Mouse (Mus musculus) hindbrain, postnatal 0 days (tissue): ENCODE measurements around the gene Rcan1. TPM values are rescaled to one million over a fixed set of nuclear protein-coding genes. Genes with fewer than 3 reads are reported as not detected.

Experiments
- ATAC-seq: fragments of 200-750 bp; cut with Nextera tagmentation; 2 replicates; pipeline ENCODE4 v1.8.0; 2017; ENCODE audit warnings: mild to moderate bottlenecking, moderate TSS enrichment, moderate library complexity
- DNase-seq: peaks from one replicate; pipeline ENCODE4 v3.0.0-alpha.2; 2015; ENCODE audit warnings: low spot score
- H3K27ac ChIP-seq: fragments of 300-500 bp; sonication (generic); 2 replicates; pipeline ENCODE4 v1.5.1; 2014; ENCODE audit warnings: mild to moderate bottlenecking
- H3K27me3 ChIP-seq: fragments of 300-500 bp; sonication (generic); 2 replicates; pipeline ENCODE4 v1.6.1; 2014; ENCODE audit warnings: low read length, mixed read lengths; ENCODE audit not compliant: insufficient read depth
- H3K36me3 ChIP-seq: fragments of 300-500 bp; sonication (generic); 2 replicates; pipeline ENCODE4 v1.6.1; 2014; ENCODE audit warnings: low read length, mixed read lengths; ENCODE audit not compliant: insufficient read depth
- H3K4me1 ChIP-seq: fragments of 300-500 bp; sonication (generic); 2 replicates; pipeline ENCODE4 v1.6.1; 2014; ENCODE audit warnings: antibody characterized with exemption, low read length, mixed read lengths; ENCODE audit not compliant: insufficient read depth
- H3K4me2 ChIP-seq: fragments of 300-500 bp; sonication (generic); 2 replicates; pipeline ENCODE4 v1.6.1; 2014; ENCODE audit warnings: low read depth, mild to moderate bottlenecking, low read length, moderate library complexity, mixed read lengths
- H3K4me3 ChIP-seq: fragments of 300-500 bp; sonication (generic); 2 replicates; pipeline ENCODE4 v1.5.1; 2014; ENCODE audit warnings: low read length
- H3K9ac ChIP-seq: fragments of 300-500 bp; sonication (generic); replicated peaks from 2 replicates; pipeline ENCODE4 v1.6.1; 2014; ENCODE audit warnings: mild to moderate bottlenecking, low read length, moderate library complexity, mixed read lengths
- H3K9me3 ChIP-seq: fragments of 300-500 bp; sonication (generic); 2 replicates; pipeline ENCODE4 v1.6.1; 2016; ENCODE audit warnings: low read length, mixed read lengths
- CTCF ChIP-seq: IDR thresholded peaks from 2 replicates; pipeline ENCODE4 v1.5.1; 2016; ENCODE audit warnings: antibody characterized with exemption, control low read depth, low read depth
- WGBS: fragments of 180-500 bp; shearing (Covaris S2); extraction: QIAGEN DNeasy Blood & Tissue Kit; methylation state at CpG from one replicate; pipeline ENCODE4 v1.1.7; 2014; 5-methylcytosine and 5-hydroxymethylcytosine counted together
- polyA plus RNA-seq: library from polyadenylated mRNA; unstranded; fragments of >200 nt; fragmentation: Nextera tagmentation; extraction: Ambion mirVana; gene quantifications from 2 replicates; pipeline ENCODE4 v1.2.1, GENCODE M21; 2015
- total RNA-seq: library from RNA; depleted of rRNA; stranded (reverse); fragments of >200 nt; gene quantifications from 2 replicates; pipeline ENCODE4 v1.2.3, GENCODE M21; 2014

Rcan1 gene
- total and polyA plus RNA-seq, 2 experiments from 2014 or later: 67.4 to 87.1 TPM

- 90% methylated on average over 4 of the region's 4 CpGs for WGBS
- ATAC-seq (no peak), DNase-seq (no peak)
- Histone ChIP-seq H3K36me3 (no peaks in the 10 kb centered on the region), H3K4me3 (no peak overlapping the region), H3K9ac (no peak overlapping the region), H3K27ac (no peak overlapping the region), H3K27me3 (no peaks in the 10 kb centered on the region), H3K9me3 (no peaks in the 10 kb centered on the region), H3K4me2 (no peak overlapping the region), H3K4me1 (no peaks in the 10 kb centered on the region)
- no peak for TF ChIP-seq CTCF
These were observed 27.7 kb downstream of the Rcan1 start for GRCm38 (mm10) chr16:92442946-92443345.

DNA sequence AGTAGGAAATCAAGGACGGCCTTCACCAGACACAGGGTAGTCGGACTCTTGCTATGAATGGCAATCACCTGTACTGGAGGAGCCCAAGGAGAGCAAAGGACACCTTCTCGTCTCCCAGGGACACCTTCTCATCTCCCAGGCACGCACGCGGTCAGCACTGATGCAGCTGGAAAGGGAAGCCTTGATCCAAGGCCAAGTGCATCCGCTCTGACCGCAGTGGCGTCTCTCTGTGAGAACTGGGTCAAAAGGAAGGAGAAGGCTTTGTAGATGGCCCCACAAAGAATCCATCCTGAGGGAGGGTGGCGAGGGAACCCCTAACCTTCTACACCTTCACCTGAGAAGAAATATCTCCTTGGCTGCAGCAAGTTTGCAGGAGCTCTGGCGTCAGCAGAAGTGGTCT lies 28.5 kb downstream of the Rcan1 start:
- Histone ChIP-seq H3K4me2 (no peak overlapping the region), H3K9me3 (no peaks in the 10 kb centered on the region), H3K27me3 (no peaks in the 10 kb centered on the region), H3K36me3 (no peaks in the 10 kb centered on the region), H3K27ac (no peak overlapping the region), H3K4me1 (no peaks in the 10 kb centered on the region), H3K4me3 (no peak overlapping the region), H3K9ac (no peak overlapping the region)
- no peak for TF ChIP-seq CTCF
- 85% methylated on average over 11 of the region's 11 CpGs for WGBS
- DNase-seq (no peak), ATAC-seq (no peak)

GRCm38 (mm10) chr16:92441203-92441602 lies 29.5 kb downstream of the Rcan1 start:
- no peaks in the 10 kb centered on the region for H3K27me3 ChIP-seq

GRCm38 (mm10) chr16:92440229-92440628 lies 30.4 kb downstream of the Rcan1 start:
- TF ChIP-seq CTCF: no peak
- Histone ChIP-seq H3K27ac (no peak overlapping the region), H3K9ac (no peak overlapping the region), H3K4me1 (no peaks in the 10 kb centered on the region), H3K36me3 (no peaks in the 10 kb centered on the region), H3K27me3 (no peaks in the 10 kb centered on the region), H3K9me3 (no peaks in the 10 kb centered on the region), H3K4me3 (no peak overlapping the region), H3K4me2 (no peak overlapping the region)
- ATAC-seq (no peak), DNase-seq (no peak)
- 78% methylated on average over 8 of the region's 8 CpGs for WGBS

More at GRCm38 (mm10) chr16:92441203-92441602, 29.5 kb downstream of the Rcan1 start:
- H3K4me2 ChIP-seq: no peak overlapping the region
- H3K9me3 ChIP-seq: no peaks in the 10 kb centered on the region
- no peaks in the 10 kb centered on the region for H3K36me3 ChIP-seq
- H3K4me1 ChIP-seq: no peaks in the 10 kb centered on the region
- TF ChIP-seq CTCF: no peak
- H3K9ac ChIP-seq: no peak overlapping the region
- ATAC-seq (no peak), DNase-seq (no peak)
- H3K4me3 ChIP-seq: no peak overlapping the region
- WGBS: 62% methylated on average over 3 of the region's 3 CpGs
- H3K27ac ChIP-seq: no peak overlapping the region

DNA sequence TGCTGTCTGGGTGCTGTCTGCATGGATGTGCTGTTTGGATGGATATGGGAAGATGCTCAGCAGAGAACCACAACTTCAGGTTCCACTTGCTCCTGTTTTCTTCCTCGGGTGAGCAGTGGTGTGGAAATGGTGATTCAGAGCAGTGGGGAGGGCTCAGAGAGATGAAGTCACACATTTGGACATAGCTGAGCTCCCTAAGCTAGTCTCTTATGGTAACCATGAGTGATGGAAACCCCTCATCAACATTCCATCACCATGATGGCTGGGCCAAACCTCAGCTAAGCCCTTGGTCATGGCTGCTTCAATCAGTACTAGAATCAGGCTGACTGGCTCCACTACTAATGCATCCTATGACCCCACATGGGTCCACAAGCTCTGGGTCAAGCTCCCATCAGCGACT lies 30.9 kb downstream of the Rcan1 start:
- Histone ChIP-seq H3K4me2 (no peak overlapping the region), H3K27me3 (no peaks in the 10 kb centered on the region), H3K4me3 (no peak overlapping the region), H3K9ac (no peak overlapping the region), H3K4me1 (no peaks in the 10 kb centered on the region), H3K27ac (no peak overlapping the region), H3K9me3 (no peaks in the 10 kb centered on the region), H3K36me3 (no peaks in the 10 kb centered on the region)
- TF ChIP-seq CTCF: no peak
- 77% methylated on average over 2 of the region's 2 CpGs for WGBS
- no peak for DNase-seq
- ATAC-seq: no peak

DNA sequence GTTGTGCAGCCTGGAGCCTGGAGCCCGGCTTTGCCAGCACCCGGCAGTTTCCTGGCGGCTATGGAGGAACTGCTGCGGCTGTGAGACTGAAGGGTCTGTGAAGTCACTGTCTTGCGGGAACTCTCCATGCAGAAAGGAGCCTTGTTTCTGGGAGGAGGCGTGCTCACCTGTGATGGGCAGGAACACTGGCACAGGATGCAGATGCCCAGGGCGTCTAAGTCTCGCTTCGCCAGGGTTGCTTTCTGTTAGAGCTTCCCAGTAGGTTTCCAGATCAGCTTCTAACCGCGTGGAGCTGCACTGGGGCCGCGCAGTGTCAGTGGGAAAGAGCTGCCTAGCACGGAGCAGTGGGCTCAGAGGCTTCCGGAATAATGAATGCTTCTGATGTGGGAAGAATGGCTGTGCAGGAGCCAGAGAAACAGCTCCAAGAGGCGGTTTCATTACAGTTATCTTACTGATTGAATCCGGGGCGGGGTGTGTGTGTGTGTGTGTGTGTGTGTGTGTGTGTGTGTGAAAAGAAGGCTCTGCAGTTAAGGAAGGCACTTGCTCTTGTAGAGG lies 35.2 kb downstream of the Rcan1 start:
- H3K4me1 ChIP-seq: no peaks in the 10 kb centered on the region
- no peak; the same call in 1 of the 2 replicates for ATAC-seq
- H3K9ac ChIP-seq: no peak overlapping the region
- H3K4me2 ChIP-seq: no peak overlapping the region
- no peaks in the 10 kb centered on the region for H3K9me3 ChIP-seq
- DNase-seq: no peak
- WGBS: 68% methylated on average over 18 of the region's 18 CpGs
- no peak overlapping the region for H3K4me3 ChIP-seq
- TF ChIP-seq CTCF: no peak
- no peaks in the 10 kb centered on the region for H3K36me3 ChIP-seq
- H3K27me3 ChIP-seq: no peaks in the 10 kb centered on the region
- H3K27ac ChIP-seq: peak overlapping the region; percentile 34

GRCm38 (mm10) chr16:92433176-92433575 lies 37.5 kb downstream of the Rcan1 start:
- Histone ChIP-seq H3K9ac (no peak overlapping the region), H3K4me3 (no peak overlapping the region), H3K4me2 (no peak overlapping the region), H3K36me3 (no peaks in the 10 kb centered on the region), H3K27ac (no peak overlapping the region), H3K27me3 (no peaks in the 10 kb centered on the region), H3K9me3 (no peaks in the 10 kb centered on the region), H3K4me1 (no peaks in the 10 kb centered on the region; the same call in 1 of the 2 replicates)
- DNase-seq: no peak
- 95% methylated on average over 3 of the region's 3 CpGs for WGBS
- TF ChIP-seq CTCF: no peak
- ATAC-seq: no peak
